Mouse (Mus musculus): ENCODE results near the gene Ncoa3. TPM values are rescaled to one million over a fixed set of nuclear protein-coding genes. Genes with fewer than 3 reads are reported as not detected.
A peak's percentile ranks its signal among the peaks of the same experiment; 100 is the strongest.

Gene Ncoa3
- polyA plus RNA-seq, 1 experiment from 2014 or later = 16.6 TPM

DNA sequence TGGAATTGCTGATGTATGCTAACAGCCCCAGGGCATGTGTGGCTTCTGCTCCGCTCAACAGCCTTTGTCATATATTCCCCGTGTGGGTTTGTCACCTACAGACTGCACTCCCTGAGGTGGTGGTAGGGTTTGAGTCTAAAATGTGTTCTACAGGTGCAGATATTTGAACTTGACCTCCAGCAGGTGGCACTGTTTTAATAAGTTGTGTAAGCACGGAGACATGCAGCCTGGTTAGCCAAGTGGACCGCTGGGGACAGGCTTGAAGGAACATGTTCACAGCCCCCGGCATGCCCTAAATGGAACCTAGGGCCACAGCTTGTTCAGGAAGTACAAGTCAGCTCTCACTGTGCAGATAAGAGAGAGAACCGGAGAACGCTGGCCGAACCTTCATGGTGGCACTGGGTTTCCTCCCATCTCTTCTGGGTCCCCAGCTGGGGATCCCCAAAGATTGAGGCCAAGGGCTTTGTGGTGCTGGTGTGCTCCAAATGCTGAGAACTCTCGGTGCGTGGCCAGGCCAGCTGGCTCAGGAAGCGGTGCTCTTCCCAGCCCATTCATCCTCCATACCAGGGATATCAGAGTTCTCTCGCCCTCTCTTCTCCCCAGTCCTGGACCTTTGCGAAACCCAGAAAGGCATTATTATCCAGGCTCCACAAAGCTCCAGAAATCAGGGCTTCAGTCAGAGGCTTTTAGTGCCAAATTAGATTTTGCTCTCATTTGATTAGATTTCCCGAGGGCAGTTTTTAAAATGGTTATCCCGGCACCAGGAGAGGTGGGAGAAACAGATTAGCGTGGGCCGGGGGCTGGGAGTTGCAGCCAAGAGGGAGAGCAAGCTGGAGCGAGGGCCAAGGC, 105.2 kb downstream of the Ncoa3 start:
- Histone ChIP-seq H3K4me2 (replicated peaks) (no peak overlapping the region), H3K4me3 (no peak overlapping the region), H3K36me3 (peaks cover 55% of the 10 kb centered on the region), H3K9me3 (no peaks in the 10 kb centered on the region), H3K27ac (peak overlapping the region; percentile 43; the same call in 1 of the 2 replicates), H3K9ac (no peak overlapping the region), H3K4me1 (peaks cover 5% of the 10 kb centered on the region; the same call in 1 of the 2 replicates), H3K27me3 (no peaks in the 10 kb centered on the region)
- no peak for ATAC-seq (ENCODE audit: insufficient number of reproducible peaks, insufficient read depth, low FRiP score, low TSS enrichment)
- WGBS = 72% methylated on average over 18 of the region's 18 CpGs

DNA sequence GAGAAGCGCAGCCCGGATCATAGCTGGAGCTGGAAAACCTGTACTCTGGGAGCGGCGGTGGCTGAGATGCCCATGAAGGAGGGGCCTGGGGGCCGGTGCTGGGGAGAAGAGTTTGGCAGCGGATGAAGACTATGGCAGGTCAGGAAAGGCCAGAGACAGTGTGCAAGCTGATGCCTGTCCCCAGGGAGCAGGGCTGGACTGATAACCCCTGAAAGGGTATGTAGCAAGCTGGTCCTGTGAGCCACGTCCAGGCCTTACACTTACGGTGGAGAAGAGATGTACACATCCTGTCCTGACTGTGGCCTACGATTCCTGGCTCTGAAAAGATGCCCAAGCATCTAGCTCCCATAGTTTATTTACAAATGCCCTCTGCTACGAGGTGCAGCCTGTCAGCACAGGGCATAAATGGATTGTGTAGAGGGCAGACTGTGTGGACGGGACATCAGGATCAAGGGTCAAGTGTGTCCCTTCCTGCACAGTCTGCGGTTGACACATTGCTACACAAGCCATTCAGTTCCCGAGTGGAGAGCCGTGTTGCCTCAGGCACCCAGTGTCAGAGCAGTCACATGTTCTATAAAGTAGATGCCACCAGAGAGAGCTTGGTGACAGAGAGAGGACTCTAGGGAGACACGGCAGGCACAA, 106.0 kb downstream of the Ncoa3 start:
- 66% methylated on average over 15 of the region's 15 CpGs for WGBS
- H3K36me3 ChIP-seq = peaks cover 52% of the 10 kb centered on the region
- H3K4me1 ChIP-seq = peaks cover 10% of the 10 kb centered on the region; the same call in 1 of the 2 replicates
- no peaks in the 10 kb centered on the region for H3K27me3 ChIP-seq
- no peak overlapping the region for H3K4me3 ChIP-seq
- H3K27ac ChIP-seq = peak overlapping the region; percentile 43; the same call in 1 of the 2 replicates
- H3K9ac ChIP-seq = no peak overlapping the region
- no peak for ATAC-seq (ENCODE audit: insufficient number of reproducible peaks, insufficient read depth, low FRiP score, low TSS enrichment)
- no peak overlapping the region for H3K4me2 ChIP-seq (replicated peaks)
- no peaks in the 10 kb centered on the region for H3K9me3 ChIP-seq

DNA sequence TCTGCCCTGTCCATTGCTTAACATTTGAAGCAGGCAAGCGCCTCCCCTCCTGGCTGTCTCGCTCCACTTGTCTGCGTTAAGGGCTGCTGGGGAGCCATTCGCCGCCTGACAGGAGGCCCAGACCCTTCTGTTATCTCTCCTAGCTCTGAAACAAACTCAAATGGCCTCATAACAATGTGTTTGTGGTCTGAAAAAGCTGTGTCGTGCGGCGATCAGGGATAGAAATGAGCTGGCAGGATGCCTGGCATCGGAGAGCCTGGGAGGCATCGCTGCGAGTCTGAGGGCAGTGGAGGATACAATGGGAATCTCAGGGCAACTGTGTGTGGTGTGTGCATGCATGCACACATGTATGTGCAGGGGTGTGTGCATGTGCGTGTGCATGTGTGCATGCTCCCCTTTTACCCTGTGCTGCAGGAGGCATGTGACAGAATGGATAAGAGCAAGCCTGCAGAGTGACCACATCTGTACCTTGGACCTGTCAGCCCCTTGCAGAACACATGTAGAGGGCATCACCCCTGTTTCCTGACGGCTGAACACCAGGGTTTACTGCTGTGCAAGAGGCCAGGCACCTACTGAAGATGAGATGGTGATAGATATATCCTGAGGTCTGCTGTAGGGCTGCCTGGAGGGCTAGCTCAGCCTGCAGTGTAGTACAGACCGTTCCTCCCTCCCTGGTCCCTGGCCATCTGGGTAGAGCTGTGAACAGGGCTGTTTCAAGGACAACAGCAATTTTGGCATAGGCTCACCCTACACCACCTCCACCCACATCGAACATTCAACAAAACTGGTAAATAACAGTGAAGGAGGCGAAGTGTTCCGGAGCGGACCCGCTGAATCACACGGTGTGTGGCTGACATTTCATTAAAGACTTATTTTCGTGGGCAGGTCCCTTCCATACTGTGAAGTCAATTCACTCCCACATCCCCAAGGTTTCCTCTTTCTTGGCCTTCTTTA, 108.2 kb downstream of the Ncoa3 start:
- WGBS = 87% methylated on average over 21 of the region's 21 CpGs
- peaks cover 44% of the 10 kb centered on the region for H3K36me3 ChIP-seq
- H3K27me3 ChIP-seq = no peaks in the 10 kb centered on the region

GRCm38 (mm10) chr2:166102893-166103292, 110.5 kb downstream of the Ncoa3 start:
- H3K4me2 ChIP-seq (replicated peaks) = no peak overlapping the region
- H3K27me3 ChIP-seq = no peaks in the 10 kb centered on the region
- H3K4me3 ChIP-seq = no peak overlapping the region
- no peaks in the 10 kb centered on the region for H3K9me3 ChIP-seq
- WGBS = 59% methylated on average over 7 of the region's 7 CpGs
- H3K9ac ChIP-seq = no peak overlapping the region
- ATAC-seq (ENCODE audit: insufficient number of reproducible peaks, insufficient read depth, low FRiP score, low TSS enrichment) = no peak
- no peak overlapping the region for H3K27ac ChIP-seq
- H3K36me3 ChIP-seq = peaks cover 52% of the 10 kb centered on the region
- H3K4me1 ChIP-seq = peaks cover 12% of the 10 kb centered on the region; the same call in 1 of the 2 replicates

More for the DNA sequence above, 108.2 kb downstream of the Ncoa3 start:
- Histone ChIP-seq H3K4me3 (no peak overlapping the region), H3K9ac (no peak overlapping the region), H3K27ac (no peak overlapping the region; the same call in 1 of the 2 replicates), H3K9me3 (no peaks in the 10 kb centered on the region), H3K4me1 (peaks cover 12% of the 10 kb centered on the region; the same call in 1 of the 2 replicates), H3K4me2 (replicated peaks) (no peak overlapping the region)
- no peak for ATAC-seq (ENCODE audit: insufficient number of reproducible peaks, insufficient read depth, low FRiP score, low TSS enrichment)

- Histone ChIP-seq H3K4me3 (no peak overlapping the region), H3K4me2 (replicated peaks) (no peak overlapping the region), H3K27ac (no peak overlapping the region), H3K4me1 (peaks cover 12% of the 10 kb centered on the region; the same call in 1 of the 2 replicates), H3K9ac (no peak overlapping the region), H3K9me3 (no peaks in the 10 kb centered on the region), H3K27me3 (no peaks in the 10 kb centered on the region), H3K36me3 (peaks cover 43% of the 10 kb centered on the region)
- WGBS = 83% methylated on average over 9 of the region's 9 CpGs
- ATAC-seq (ENCODE audit: insufficient number of reproducible peaks, insufficient read depth, low FRiP score, low TSS enrichment) = no peak
Measured at GRCm38 (mm10) chr2:166105911-166106310, 113.5 kb downstream of the Ncoa3 start.

GRCm38 (mm10) chr2:166106631-166107030, 114.2 kb downstream of the Ncoa3 start:
- Histone ChIP-seq H3K36me3 (peaks cover 48% of the 10 kb centered on the region), H3K4me1 (peaks cover 12% of the 10 kb centered on the region; the same call in 1 of the 2 replicates), H3K27me3 (no peaks in the 10 kb centered on the region), H3K9me3 (no peaks in the 10 kb centered on the region), H3K4me3 (no peak overlapping the region), H3K27ac (no peak overlapping the region), H3K4me2 (replicated peaks) (no peak overlapping the region), H3K9ac (no peak overlapping the region)
- 70% methylated on average over 2 of the region's 2 CpGs for WGBS
- ATAC-seq (ENCODE audit: insufficient number of reproducible peaks, insufficient read depth, low FRiP score, low TSS enrichment) = no peak

GRCm38 (mm10) chr2:166107911-166108310, 115.5 kb downstream of the Ncoa3 start:
- H3K4me3 ChIP-seq = no peak overlapping the region
- no peaks in the 10 kb centered on the region for H3K27me3 ChIP-seq
- ATAC-seq (ENCODE audit: insufficient number of reproducible peaks, insufficient read depth, low FRiP score, low TSS enrichment) = no peak
- no peak overlapping the region for H3K27ac ChIP-seq
- 86% methylated on average over 5 of the region's 5 CpGs for WGBS
- H3K4me2 ChIP-seq (replicated peaks) = no peak overlapping the region
- H3K9ac ChIP-seq = no peak overlapping the region
- H3K36me3 ChIP-seq = peaks cover 59% of the 10 kb centered on the region
- peaks cover 12% of the 10 kb centered on the region; the same call in 1 of the 2 replicates for H3K4me1 ChIP-seq
- H3K9me3 ChIP-seq = no peaks in the 10 kb centered on the region

DNA sequence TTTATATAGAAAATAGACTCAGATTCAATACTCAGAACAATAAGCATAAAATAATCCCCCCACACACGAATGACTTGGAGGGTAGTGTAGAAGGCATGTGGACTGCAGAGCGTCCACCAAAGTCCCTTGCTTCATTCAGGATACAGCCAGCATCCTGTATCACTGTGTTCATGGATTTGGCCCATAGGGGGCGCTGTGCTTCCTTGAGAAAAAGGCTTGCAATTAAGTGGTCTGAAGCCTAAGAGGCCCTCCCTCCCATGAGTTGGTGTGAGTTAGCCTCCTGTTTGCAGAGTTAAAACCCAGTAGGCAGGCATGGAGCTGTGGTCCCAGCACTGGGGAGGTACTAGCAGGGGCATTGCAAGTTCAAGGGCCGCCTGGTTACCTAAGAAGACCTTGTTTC, 115.9 kb downstream of the Ncoa3 start:
- H3K9me3 ChIP-seq = no peaks in the 10 kb centered on the region
- peaks cover 8% of the 10 kb centered on the region; the same call in 1 of the 2 replicates for H3K4me1 ChIP-seq
- no peak overlapping the region for H3K4me3 ChIP-seq
- no peak for ATAC-seq (ENCODE audit: insufficient number of reproducible peaks, insufficient read depth, low FRiP score, low TSS enrichment)
- no peak overlapping the region for H3K9ac ChIP-seq
- 19% methylated on average over 4 of the region's 4 CpGs for WGBS
- no peak overlapping the region for H3K27ac ChIP-seq
- H3K36me3 ChIP-seq = peaks cover 59% of the 10 kb centered on the region
- H3K4me2 ChIP-seq (replicated peaks) = no peak overlapping the region
- H3K27me3 ChIP-seq = no peaks in the 10 kb centered on the region

DNA sequence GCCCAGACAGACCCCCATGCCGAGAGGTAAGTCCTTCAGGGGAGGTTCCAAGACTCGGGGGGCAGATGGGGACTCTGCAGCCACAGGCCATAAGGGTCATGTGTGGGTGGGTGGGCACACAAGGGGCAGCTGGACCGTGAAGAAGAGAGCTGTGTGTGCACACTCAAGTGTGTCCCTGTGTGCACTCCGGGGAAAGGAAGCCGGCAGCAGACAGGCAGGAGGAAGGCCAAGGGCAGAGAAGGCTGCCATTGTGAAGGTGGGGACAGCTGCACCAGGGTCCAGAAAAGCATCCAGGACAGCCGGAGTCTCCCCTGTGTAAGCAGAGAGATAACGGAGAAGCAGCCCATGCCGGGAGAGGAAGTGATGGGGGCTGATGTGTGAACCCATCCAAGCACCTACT, 118.3 kb downstream of the Ncoa3 start:
- Histone ChIP-seq H3K36me3 (peaks cover 66% of the 10 kb centered on the region), H3K27me3 (no peaks in the 10 kb centered on the region), H3K4me2 (replicated peaks) (no peak overlapping the region), H3K4me1 (0 out of 2 replicates have a peak, but pooled peaks cover 8% of the 10 kb centered on the region), H3K9me3 (no peaks in the 10 kb centered on the region), H3K4me3 (no peak overlapping the region), H3K9ac (no peak overlapping the region), H3K27ac (no peak overlapping the region)
- 85% methylated on average over 8 of the region's 8 CpGs for WGBS
- ATAC-seq (ENCODE audit: insufficient number of reproducible peaks, insufficient read depth, low FRiP score, low TSS enrichment) = no peak

- 89% methylated on average over 2 of the region's 2 CpGs for WGBS
- H3K27ac ChIP-seq = no peak overlapping the region
- H3K9me3 ChIP-seq = no peaks in the 10 kb centered on the region
- H3K9ac ChIP-seq = no peak overlapping the region
- H3K27me3 ChIP-seq = no peaks in the 10 kb centered on the region
- H3K4me1 ChIP-seq = 0 out of 2 replicates have a peak, but pooled peaks cover 8% of the 10 kb centered on the region
- no peak for ATAC-seq (ENCODE audit: insufficient number of reproducible peaks, insufficient read depth, low FRiP score, low TSS enrichment)
- no peak overlapping the region for H3K4me3 ChIP-seq
- H3K4me2 ChIP-seq (replicated peaks) = no peak overlapping the region
- peaks cover 70% of the 10 kb centered on the region for H3K36me3 ChIP-seq
Measured at GRCm38 (mm10) chr2:166111238-166111637, 118.8 kb downstream of the Ncoa3 start.

DNA sequence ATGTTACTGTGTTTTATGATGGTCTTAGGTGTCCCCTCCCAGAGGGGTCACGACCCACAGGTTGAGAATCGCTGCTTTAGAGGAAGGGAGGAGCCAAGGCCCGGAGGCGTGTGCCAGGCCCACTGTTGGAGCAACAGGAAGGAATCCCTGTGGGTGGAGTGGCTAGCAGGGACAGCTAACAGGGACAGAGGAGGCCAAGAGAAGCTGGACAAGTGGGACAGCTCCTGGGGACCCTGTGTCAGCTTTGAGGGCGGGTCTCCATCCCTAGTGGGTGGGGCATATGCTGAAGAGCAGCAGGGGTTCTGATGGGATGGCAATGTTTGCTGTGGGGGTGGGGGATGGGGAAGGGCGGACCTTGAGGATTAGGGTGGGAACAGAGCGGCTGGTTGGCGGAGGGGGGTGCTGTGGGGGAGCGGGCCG, 119.4 kb downstream of the Ncoa3 start:
- no peak for ATAC-seq (ENCODE audit: insufficient number of reproducible peaks, insufficient read depth, low FRiP score, low TSS enrichment)
- Histone ChIP-seq H3K4me2 (replicated peaks) (no peak overlapping the region), H3K9ac (no peak overlapping the region), H3K36me3 (peaks cover 70% of the 10 kb centered on the region), H3K27ac (no peak overlapping the region), H3K9me3 (no peaks in the 10 kb centered on the region), H3K4me3 (no peak overlapping the region), H3K4me1 (0 out of 2 replicates have a peak, but pooled peaks cover 8% of the 10 kb centered on the region), H3K27me3 (no peaks in the 10 kb centered on the region)
- WGBS = 67% methylated on average over 10 of the region's 10 CpGs
